Mouse (Mus musculus): Measurements from ENCODE around the gene Nacc1.
"Not testable (repeated sequence)": the region's sequence is repeated elsewhere in the genome, so short reads cannot be mapped to it uniquely, and the experiment has no call there.

The Nacc1 gene

GRCm38 (mm10) chr8:84640617-84641294, 46.9 kb downstream of the Nacc1 start:
- no peak for DNase-seq (ENCODE audit: extremely low read depth, low read depth)

GRCm38 (mm10) chr8:84640010-84640588, 47.6 kb downstream of the Nacc1 start:
- no peak for DNase-seq (ENCODE audit: extremely low read depth, low read depth)

- DNase-seq (ENCODE audit: extremely low read depth, low read depth), result no peak
Measured at GRCm38 (mm10) chr8:84639162-84640009, 48.3 kb downstream of the Nacc1 start.

GRCm38 (mm10) chr8:84638555-84639161, 49.0 kb downstream of the Nacc1 start:
- no peak for DNase-seq (ENCODE audit: extremely low read depth, low read depth)

- DNase-seq (ENCODE audit: extremely low read depth, low read depth), result no peak
Measured at GRCm38 (mm10) chr8:84637946-84638554, 49.6 kb downstream of the Nacc1 start.

GRCm38 (mm10) chr8:84636051-84636691, 51.5 kb downstream of the Nacc1 start:
- DNase-seq (ENCODE audit: extremely low read depth, low read depth), result no peak

GRCm38 (mm10) chr8:84635397-84636050, 52.1 kb downstream of the Nacc1 start:
- no peak for DNase-seq (ENCODE audit: extremely low read depth, low read depth)

GRCm38 (mm10) chr8:84634849-84635304, 52.8 kb downstream of the Nacc1 start:
- no peak for DNase-seq (ENCODE audit: extremely low read depth, low read depth)

- DNase-seq (ENCODE audit: extremely low read depth, low read depth), result no peak
Measured at GRCm38 (mm10) chr8:84633841-84634584, 53.6 kb downstream of the Nacc1 start.

GRCm38 (mm10) chr8:84631813-84632212, 55.8 kb downstream of the Nacc1 start:
- DNase-seq (ENCODE audit: extremely low read depth, low read depth), result no peak

GRCm38 (mm10) chr8:84630145-84630544, 57.5 kb downstream of the Nacc1 start:
- no peak for DNase-seq (ENCODE audit: extremely low read depth, low read depth)

GRCm38 (mm10) chr8:84629586-84629985, 58.1 kb downstream of the Nacc1 start:
- no peak for DNase-seq (ENCODE audit: extremely low read depth, low read depth)

GRCm38 (mm10) chr8:84623425-84623824, 64.2 kb downstream of the Nacc1 start:
- DNase-seq (ENCODE audit: extremely low read depth, low read depth), result not testable (repeated sequence)

GRCm38 (mm10) chr8:84621102-84621625, 66.5 kb downstream of the Nacc1 start:
- no peak for DNase-seq (ENCODE audit: extremely low read depth, low read depth)
